8 mouse cellular contexts compared by ENCODE assay signal in the genomic region with DNA sequence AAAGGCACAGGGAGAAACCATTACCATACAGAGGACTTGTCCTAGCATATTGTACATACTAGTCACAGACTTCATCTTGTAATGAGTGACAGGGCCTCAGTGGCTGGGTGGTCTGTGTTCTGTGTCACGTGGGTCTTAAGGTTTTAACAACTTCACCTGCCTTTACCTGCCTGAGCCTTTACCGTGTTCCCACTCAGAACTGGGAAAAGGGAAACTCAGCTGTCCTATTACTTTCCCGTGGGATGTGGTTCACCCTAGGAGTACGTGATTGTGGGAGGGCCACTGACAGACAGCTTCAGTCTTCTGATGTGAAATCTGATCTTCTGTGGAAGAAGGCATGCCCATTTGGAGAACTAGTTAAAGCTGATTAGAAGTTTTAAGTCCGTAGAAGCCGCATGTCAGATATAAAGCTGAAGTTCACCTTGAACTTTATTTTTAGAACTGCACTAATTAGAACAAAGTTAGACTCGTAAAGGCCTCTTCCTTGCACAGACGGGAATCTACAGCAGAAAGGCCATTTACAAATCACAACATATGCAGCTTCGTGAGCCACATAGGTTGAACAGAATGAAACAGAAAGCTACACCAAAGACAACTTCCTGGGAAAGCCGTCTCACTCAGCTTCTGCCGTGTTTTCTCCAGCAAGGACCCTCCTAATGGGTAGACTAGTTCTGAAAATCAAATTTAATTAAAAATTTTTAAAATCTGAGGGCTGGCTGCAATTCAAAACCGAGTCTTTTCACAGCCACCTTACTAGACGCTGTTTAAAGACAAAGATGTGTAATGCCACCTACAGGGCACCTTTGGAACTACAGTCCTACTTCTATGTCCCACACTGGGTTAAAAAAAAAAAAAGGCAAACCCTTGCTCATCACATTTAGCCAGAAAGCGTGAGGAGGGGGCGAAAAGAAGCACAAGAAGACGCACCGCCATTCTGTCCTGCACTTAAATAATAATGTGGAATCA. TPM values are rescaled to one million over a fixed set of nuclear protein-coding genes. Genes with fewer than 3 reads are reported as not detected.
DNase-seq lines count a peak whose midpoint lies in the region; ATAC-seq and TF ChIP-seq lines count a peak whose summit lies in the region.

No protein-coding gene starts in this region.

- peaks cover 3 to 14% of the 10 kb centered on the region in 2 experiments; a peak in 3 of 4 replicates for H3K4me1 ChIP-seq in ES-E14 (ENCODE audit: control insufficient read depth in 2 of 2, insufficient read depth in 2 of 2, low read length in 2 of 2, poor library complexity in 1 of 2)
- no peaks in the 10 kb centered on the region for H3K4me1 ChIP-seq in brown adipose tissue, adult 24 weeks (ENCODE audit: control insufficient read depth, insufficient read depth, insufficient read length, low read length)
- H3K4me1 ChIP-seq in forebrain, embryonic 10.5 days, result peaks cover 11% of the 10 kb centered on the region
- H3K4me1 ChIP-seq in heart, embryonic 15.5 days (replicated peaks), result peaks cover 7% of the 10 kb centered on the region
- H3K4me1 ChIP-seq in liver, embryonic 12.5 days, result peaks cover 11% of the 10 kb centered on the region

- no peaks in the 10 kb centered on the region for H3K27me3 ChIP-seq in forebrain, embryonic 10.5 days (ENCODE audit: poor library complexity, severe bottlenecking)
- no peaks in the 10 kb centered on the region for H3K27me3 ChIP-seq in heart, embryonic 15.5 days
- no peaks in the 10 kb centered on the region for H3K27me3 ChIP-seq in liver, embryonic 12.5 days (replicated peaks)

- in situ Hi-C loops in ES-E14 (cut with MboI; ENCODE audit: low sequenced_read_pairs in 2 of 2, unreplicated experiment in 2 of 2), result no loop called here

- DNase-seq in ES-E14 (ENCODE audit: low read depth, low spot score), result peak; percentile 74
- peak; percentile 65 for DNase-seq in forebrain, embryonic 10.5 days (ENCODE audit: extremely low spot score, low spot score)
- peak; percentile 92 for DNase-seq in kidney, postnatal 10 days
- DNase-seq in naive thymus-derived CD4-positive, alpha-beta T cell, adult 2 months (ENCODE audit: low read depth), result peak; percentile 94
- peak; percentile 65 for DNase-seq in telencephalon, adult 2 months (ENCODE audit: low read depth, low spot score)

- no peak overlapping the region for H3K27ac ChIP-seq in ES-E14 (ENCODE audit: insufficient read depth, low read depth, low read length, poor library complexity, severe bottlenecking)
- H3K27ac ChIP-seq in brown adipose tissue, adult 24 weeks (replicated peaks; ENCODE audit: low read depth, low read length), result peak overlapping the region; percentile 35
- H3K27ac ChIP-seq in forebrain, embryonic 10.5 days, result peak overlapping the region; percentile 9; the same call in 1 of the 2 replicates
- H3K27ac ChIP-seq in heart, embryonic 15.5 days, result peak overlapping the region; percentile 16; the same call in 1 of the 2 replicates
- no peak overlapping the region for H3K27ac ChIP-seq in liver, embryonic 12.5 days

- 29% methylated on average over 17 of the region's 17 CpGs for WGBS in forebrain, embryonic 10.5 days
- WGBS in heart, embryonic 15.5 days, result 18% methylated on average over 17 of the region's 17 CpGs
- WGBS in liver, embryonic 12.5 days (ENCODE audit: insufficient replicate concordance), result 28% methylated on average over 17 of the region's 17 CpGs

- H3K9me3 ChIP-seq in ES-E14 (ENCODE audit: control insufficient read depth, insufficient read depth, low read depth, low read length), result no peaks in the 10 kb centered on the region
- H3K9me3 ChIP-seq in forebrain, embryonic 10.5 days, result no peaks in the 10 kb centered on the region
- no peaks in the 10 kb centered on the region for H3K9me3 ChIP-seq in heart, embryonic 15.5 days (replicated peaks)
- H3K9me3 ChIP-seq in liver, embryonic 12.5 days (replicated peaks), result no peaks in the 10 kb centered on the region

- peaks cover 9% of the 10 kb centered on the region; the same call in 1 of the 2 replicates for H3K36me3 ChIP-seq in ES-E14 (ENCODE audit: control insufficient read depth, insufficient read depth, low read length, poor library complexity, severe bottlenecking)
- H3K36me3 ChIP-seq in forebrain, embryonic 10.5 days (replicated peaks), result peaks cover 40% of the 10 kb centered on the region
- H3K36me3 ChIP-seq in heart, embryonic 15.5 days, result peaks cover 23% of the 10 kb centered on the region
- peaks cover 32% of the 10 kb centered on the region for H3K36me3 ChIP-seq in liver, embryonic 12.5 days

- H3K4me2 ChIP-seq in heart, embryonic 15.5 days, result peak overlapping the region; percentile 61
- H3K4me2 ChIP-seq in liver, embryonic 12.5 days, result peak overlapping the region; percentile 52

- H3K9ac ChIP-seq in ES-E14 (ENCODE audit: insufficient read depth, low read depth, low read length, poor library complexity, severe bottlenecking), result no peak overlapping the region
- H3K9ac ChIP-seq in heart, embryonic 15.5 days, result peak overlapping the region; percentile 49
- H3K9ac ChIP-seq in liver, embryonic 12.5 days, result no peak overlapping the region

- no peak for ATAC-seq in heart, embryonic 15.5 days (replicated peaks; ENCODE audit: insufficient number of reproducible peaks, insufficient read depth, low FRiP score, low read depth)
- no peak; the same call in 1 of the 2 replicates for ATAC-seq in liver, embryonic 12.5 days

- no peak overlapping the region for H3K4me3 ChIP-seq in ES-E14 (ENCODE audit: insufficient read depth in 1 of 2, low read depth in 1 of 2, low read length in 2 of 2, poor library complexity in 1 of 2, severe bottlenecking in 1 of 2)
- peak overlapping the region; percentile 58 for H3K4me3 ChIP-seq in brown adipose tissue, adult 24 weeks (ENCODE audit: insufficient read depth, low read depth, low read length)
- peak overlapping the region; percentile 23; the same call in 1 of the 2 replicates for H3K4me3 ChIP-seq in forebrain, embryonic 10.5 days
- peak overlapping the region; percentile 47 for H3K4me3 ChIP-seq in heart, embryonic 15.5 days
- peak overlapping the region; percentile 22; the same call in 1 of the 2 replicates for H3K4me3 ChIP-seq in liver, embryonic 12.5 days

TF ChIP-seq in ES-E14, 5 proteins besides CTCF, POLR2A, EP300 and RAD21:
- TF ChIP-seq CHD2 (IDR thresholded peaks at IDR 0.05; ENCODE audit: low read depth, low read length), result no peak
- no peak for TF ChIP-seq MAFK (IDR thresholded peaks at IDR 0.05; ENCODE audit: insufficient read depth, low read depth, low read length)
- TF ChIP-seq ZNF384 (IDR thresholded peaks at IDR 0.05; ENCODE audit: low read depth, low read length), result peak; percentile 97
- TF ChIP-seq ZC3H11A (IDR thresholded peaks at IDR 0.05; ENCODE audit: borderline replicate concordance, low read depth, low read length), result no peak
- no peak for TF ChIP-seq HCFC1 (IDR thresholded peaks at IDR 0.05; ENCODE audit: borderline replicate concordance, insufficient read depth, low read length)

RNA-seq across cellular contexts. Expression of gene Vcpkmt, which starts 8.6 kb away (rescaled TPM):
- total RNA-seq in ES-E14 (2012; rRNA removed), result 6.9 and 7.5 TPM in 2 replicates
- polyA plus RNA-seq in brown adipose tissue, adult 24 weeks (2012; ENCODE audit: insufficient read depth, insufficient read length, missing spikeins), result 4.1 and 5.2 TPM in 2 replicates
- 30.6 and 32.4 TPM in 2 replicates for polyA plus RNA-seq in forebrain, embryonic 10.5 days (2016; fragmentation: Nextera tagmentation; extraction: Ambion mirVana)
- polyA plus RNA-seq in heart, embryonic 15.5 days (2015; fragmentation: Nextera tagmentation; extraction: Ambion mirVana), result 15.3 and 15.9 TPM in 2 replicates
- polyA plus RNA-seq in liver, embryonic 12.5 days (2016; fragmentation: Nextera tagmentation; extraction: Ambion mirVana), result 20.3 and 21.2 TPM in 2 replicates

Comparison
In these comparisons a context has a peak if more than half of its experiments do, and no peak if none do; other contexts are left out.
1. H3K27ac ChIP-seq: peak in brown adipose tissue, adult 24 weeks (single experiment), forebrain, embryonic 10.5 days (single experiment) and heart, embryonic 15.5 days (single experiment); none in ES-E14 (single experiment) and liver, embryonic 12.5 days (single experiment).
2. H3K4me3 ChIP-seq: peak in brown adipose tissue, adult 24 weeks (single experiment), forebrain, embryonic 10.5 days (single experiment), heart, embryonic 15.5 days (single experiment) and liver, embryonic 12.5 days (single experiment); none in ES-E14 (0 of 2).
3. Peak in every context shown above with its lines, with median percentiles within 50 percentile points of each other: DNase-seq.